Mouse (Mus musculus) adrenal gland, postnatal 14 days (tissue): ENCODE data around the gene Pex12. TPM values are rescaled to one million over a fixed set of nuclear protein-coding genes. Genes with fewer than 3 reads are reported as not detected.

Experiments
- DNase-seq: peaks from one replicate; pipeline ENCODE4 v3.0.0; 2021; ENCODE audit warnings: mixed read lengths
- total RNA-seq: library from RNA; stranded (reverse); gene quantifications from 2 replicates; pipeline ENCODE4 v1.2.3, GENCODE M21; 2021

The Pex12 gene
- total RNA-seq, 1 experiment from 2014 or later, result 16.2 TPM

- no peak for DNase-seq
Observed at GRCm38 (mm10) chr11:83289036-83289435, 13.3 kb downstream of the Pex12 start.

- no peak for DNase-seq
Observed at GRCm38 (mm10) chr11:83286566-83286965, 15.8 kb downstream of the Pex12 start, which contains the start of gene Slfn14. Gene Slfn14 (minus strand): TSS chr11:83286726.

GRCm38 (mm10) chr11:83285627-83286026 lies 16.8 kb downstream of the Pex12 start:
- no peak for DNase-seq

DNA sequence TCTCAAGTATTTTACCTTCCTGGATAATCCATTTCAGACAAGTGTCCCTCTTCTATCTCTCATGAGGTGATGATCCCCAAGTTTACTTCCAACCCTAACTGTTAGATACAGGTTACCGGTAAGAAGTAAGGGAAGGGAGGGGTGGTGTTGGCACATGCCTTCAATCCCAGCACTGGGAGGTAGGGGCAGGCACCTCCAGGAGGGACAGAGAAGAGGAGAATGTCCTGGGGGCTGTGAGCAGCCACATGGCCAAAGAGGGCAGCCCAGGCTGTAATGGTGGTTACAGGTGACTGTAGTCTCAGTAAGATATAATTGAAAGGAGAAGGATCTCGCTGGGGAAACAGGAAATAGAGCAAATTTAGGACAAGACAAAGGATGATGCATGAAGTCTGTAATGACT lies 20.3 kb downstream of the Pex12 start:
- no peak for DNase-seq

DNA sequence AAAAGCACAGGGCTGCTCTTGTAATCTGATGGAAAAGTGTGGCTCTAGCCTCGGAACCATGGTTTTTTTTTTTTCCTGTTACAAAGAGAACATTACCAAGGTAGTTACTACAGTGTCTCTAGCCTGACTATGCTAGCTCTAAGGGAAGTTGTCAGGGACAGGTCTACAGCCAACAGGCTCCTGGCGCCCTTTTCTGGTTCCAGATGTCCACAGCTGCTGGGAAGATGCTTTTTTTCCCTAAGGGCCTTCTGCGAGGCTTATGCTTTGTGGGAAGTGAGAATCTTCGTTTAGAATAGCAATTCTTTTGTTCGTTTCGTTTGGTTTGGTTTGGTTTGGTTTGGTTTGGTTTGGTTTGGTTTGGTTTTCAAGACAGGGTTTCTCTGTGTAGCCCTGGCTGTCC lies 22.7 kb downstream of the Pex12 start:
- DNase-seq, result no peak

GRCm38 (mm10) chr11:83279024-83279423 lies 23.4 kb downstream of the Pex12 start:
- DNase-seq, result no peak

- no peak for DNase-seq
Observed at GRCm38 (mm10) chr11:83276251-83276650, 26.1 kb downstream of the Pex12 start.

GRCm38 (mm10) chr11:83271951-83272843 lies 30.2 kb downstream of the Pex12 start:
- peak; percentile 36 for DNase-seq

DNA sequence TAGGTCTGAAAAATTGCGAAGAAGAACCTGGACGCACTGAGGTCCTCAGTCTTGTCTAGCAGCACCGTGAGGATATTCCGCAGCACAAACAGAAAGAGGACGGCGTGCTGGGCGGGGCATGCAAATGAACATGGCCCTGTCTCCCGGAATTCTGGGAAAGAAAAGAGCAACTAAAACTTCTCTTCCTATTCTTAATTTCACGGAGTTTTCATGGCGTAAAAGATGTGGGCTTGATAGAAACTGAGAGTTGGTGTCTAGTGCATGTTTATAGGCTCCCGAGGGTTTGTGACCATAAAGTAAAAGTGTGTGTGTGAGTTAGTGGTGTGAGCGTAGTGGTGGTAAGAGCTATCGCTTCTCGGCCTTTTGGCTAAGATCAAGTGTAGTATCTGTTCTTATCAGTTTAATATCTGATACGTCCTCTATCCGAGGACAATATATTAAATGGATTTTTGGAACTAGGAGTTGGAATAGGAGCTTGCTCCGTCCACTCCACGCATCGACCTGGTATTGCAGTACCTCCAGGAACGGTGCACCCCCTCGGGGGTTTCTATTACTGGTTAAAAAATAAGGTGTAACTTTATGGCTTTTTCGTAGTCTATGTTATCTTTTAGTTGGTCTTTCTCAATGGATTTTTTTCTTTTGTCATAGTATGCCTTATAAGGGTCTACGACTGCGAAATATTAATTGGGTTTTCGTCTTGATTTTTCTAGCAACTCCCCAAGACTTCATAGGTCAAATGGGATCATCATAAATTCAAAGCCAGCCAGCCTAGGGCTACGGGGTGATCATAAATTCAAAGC lies 31.0 kb downstream of the Pex12 start:
- peak; percentile 86 for DNase-seq

GRCm38 (mm10) chr11:83270842-83271150 lies 31.6 kb downstream of the Pex12 start:
- no peak for DNase-seq

DNA sequence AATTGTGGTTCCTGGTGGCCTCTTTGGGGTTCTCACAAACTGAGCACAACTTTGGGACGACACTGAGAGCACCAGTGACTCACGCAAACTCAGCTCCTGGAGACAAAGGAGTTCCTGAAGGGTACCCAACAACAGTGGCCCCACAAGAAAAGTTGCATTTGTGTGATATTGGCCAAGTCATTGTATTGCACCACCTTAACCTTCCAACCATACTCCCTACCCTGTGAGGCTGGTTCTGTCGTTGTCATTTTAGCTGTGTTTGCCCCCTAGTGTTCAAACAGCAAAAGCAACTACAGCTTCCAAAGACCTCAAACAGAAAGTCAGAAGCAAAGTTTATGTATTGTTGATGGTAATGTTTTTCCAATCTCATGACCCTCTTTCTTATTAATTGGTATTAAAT lies 39.2 kb downstream of the Pex12 start:
- no peak for DNase-seq

DNA sequence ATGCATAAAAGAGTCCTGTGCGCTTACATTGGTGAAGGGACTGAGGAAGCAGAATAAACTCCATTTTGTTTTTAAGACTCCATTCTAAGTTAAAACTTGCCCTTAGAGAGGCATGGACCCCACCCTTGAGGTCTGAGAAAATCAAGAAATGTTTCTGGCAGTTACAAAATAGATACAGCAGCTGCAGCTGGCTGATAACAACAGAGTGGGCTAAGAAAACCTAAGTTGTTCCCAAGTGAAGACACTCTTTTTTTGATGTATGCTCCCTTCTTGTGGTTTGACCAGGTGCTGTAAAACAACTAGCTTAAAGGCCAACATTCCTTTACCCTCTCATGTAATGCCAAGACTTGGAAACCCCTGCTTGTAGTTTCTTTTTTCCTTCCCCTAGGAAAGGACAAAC lies 39.7 kb downstream of the Pex12 start:
- DNase-seq, result no peak

DNA sequence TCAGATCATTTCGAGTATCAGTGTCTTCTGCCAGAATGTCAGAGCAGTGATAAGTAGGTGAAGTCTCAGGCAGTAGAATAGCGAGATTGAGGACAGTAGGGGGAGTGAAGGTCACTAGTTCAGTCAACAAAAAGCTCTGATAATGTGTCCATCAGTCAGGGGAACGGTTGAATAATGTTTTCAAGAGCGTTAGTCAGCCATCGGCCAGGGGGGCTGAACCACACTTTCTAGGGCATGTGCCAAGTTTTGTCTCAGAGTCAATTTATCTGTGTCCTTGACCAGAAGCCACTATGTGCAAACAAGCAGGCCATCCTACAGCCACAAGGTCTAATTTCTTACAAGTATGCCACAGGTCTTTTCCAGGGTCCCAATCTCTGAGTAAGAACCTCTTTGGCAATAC lies 45.2 kb downstream of the Pex12 start:
- peak; percentile 85 for DNase-seq

Other genes starting within 250 kb of the Pex12 start
- 4.1 and 15.8 TPM in 2 replicates for gene Slfn2, start 237.5 kb downstream of the Pex12 start, total RNA-seq
- 0.48 and 5.3 TPM in 2 replicates for gene Slfn1, start 185.7 kb downstream of the Pex12 start, total RNA-seq
- gene Slfn4, start 127.4 kb downstream of the Pex12 start, total RNA-seq, result 0.22 and 0.30 TPM in 2 replicates
- gene Slfn3, start 111.3 kb downstream of the Pex12 start, total RNA-seq, result 3.8 and 4.2 TPM in 2 replicates
- 0.41 and 2.7 TPM in 2 replicates for gene Slfn14, start 15.9 kb downstream of the Pex12 start, total RNA-seq
- gene Ap2b1, start 3.6 kb downstream of the Pex12 start, total RNA-seq, result 86.9 and 98.4 TPM in 2 replicates
- 10.2 and 10.3 TPM in 2 replicates for gene Rasl10b, start 106.6 kb upstream of the Pex12 start, total RNA-seq
- gene Gas2l2, start 126.9 kb upstream of the Pex12 start, total RNA-seq, result not detected in 2 replicates
- 0.37 and 0.75 TPM in 2 replicates for gene 1700020L24Rik, start 135.1 kb upstream of the Pex12 start, total RNA-seq
- gene Mmp28, start 160.5 kb upstream of the Pex12 start, total RNA-seq, result 7.4 and 8.3 TPM in 2 replicates
- 66.3 and 72.1 TPM in 2 replicates for gene Taf15, start 170.5 kb upstream of the Pex12 start, total RNA-seq
- gene Heatr9, start 219.6 kb upstream of the Pex12 start, total RNA-seq, result not detected in 2 replicates
- gene Ccl5, start 227.9 kb upstream of the Pex12 start, total RNA-seq, result 25.5 TPM in 1 of 2 replicates, not detected in the other